Mouse (Mus musculus) forelimb bud, embryonic 11.5 days (tissue): Measurements from ENCODE around the gene Pcgf3.
"Not testable (repeated sequence)": the region's sequence is repeated elsewhere in the genome, so short reads cannot be mapped to it uniquely, and the experiment has no call there.

Source experiments
- DNase-seq: peaks from one replicate; pipeline ENCODE4 v3.0.0-alpha.2; 2012; ENCODE audit warnings: low read depth, low spot score

Pcgf3 gene

DNA sequence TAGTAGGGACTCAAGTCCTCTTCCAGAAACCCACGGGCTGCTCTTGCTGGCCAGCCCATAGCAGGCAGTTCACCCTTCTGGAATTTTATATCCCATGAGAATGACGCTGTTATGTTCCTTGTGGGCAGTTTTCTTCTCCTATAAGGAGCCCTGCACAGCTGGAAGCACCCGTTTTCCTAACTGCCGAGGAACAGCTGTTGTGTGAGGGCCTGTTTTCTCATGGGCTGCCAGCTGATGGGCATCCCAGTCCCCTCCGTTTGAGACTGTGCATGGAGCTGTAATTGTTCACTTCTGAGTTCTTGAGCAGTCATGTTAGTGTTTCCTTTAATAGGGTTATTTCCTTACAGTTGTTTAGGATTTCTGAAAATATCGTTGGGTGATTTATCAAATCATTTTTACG, 8.6 kb downstream of the Pcgf3 start:
- no peak for DNase-seq

DNA sequence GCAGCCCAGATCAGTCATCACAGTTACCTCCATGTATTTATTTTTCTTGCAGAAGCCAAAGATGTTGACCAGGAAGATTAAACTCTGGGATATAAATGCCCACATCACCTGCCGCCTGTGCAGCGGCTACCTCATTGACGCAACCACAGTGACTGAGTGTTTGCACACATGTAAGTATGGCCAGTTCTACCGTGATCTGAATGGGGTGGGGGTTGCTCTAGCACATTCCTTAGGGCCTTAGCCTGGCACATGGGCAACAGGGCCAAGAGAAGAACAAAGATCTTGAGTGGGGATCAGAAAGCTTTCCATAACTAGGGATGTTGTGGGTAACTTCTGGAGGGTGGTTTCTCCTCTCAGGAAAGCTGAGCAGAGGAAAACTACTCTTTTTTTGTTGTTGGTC, 12.7 kb downstream of the Pcgf3 start:
- DNase-seq: no peak

DNA sequence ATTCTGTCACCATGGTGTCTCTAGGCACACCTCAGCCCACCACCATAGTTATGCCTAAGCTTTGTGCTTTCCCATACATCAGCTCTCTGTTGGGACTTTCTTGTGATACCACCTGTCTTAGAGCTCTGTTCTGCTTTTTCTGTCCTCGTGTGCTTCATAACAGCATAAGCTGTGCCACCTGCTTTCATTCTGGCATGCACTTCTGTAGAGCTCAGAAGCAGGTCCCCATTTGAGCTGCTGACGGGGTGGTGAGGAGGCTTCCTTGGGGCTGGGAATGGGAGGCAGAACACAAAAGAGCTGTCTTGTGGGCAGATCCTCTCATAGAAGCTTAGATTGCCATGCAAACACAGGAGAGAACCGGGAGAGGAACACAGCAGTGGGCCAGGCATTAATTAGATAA, 14.9 kb downstream of the Pcgf3 start:
- DNase-seq: no peak

DNA sequence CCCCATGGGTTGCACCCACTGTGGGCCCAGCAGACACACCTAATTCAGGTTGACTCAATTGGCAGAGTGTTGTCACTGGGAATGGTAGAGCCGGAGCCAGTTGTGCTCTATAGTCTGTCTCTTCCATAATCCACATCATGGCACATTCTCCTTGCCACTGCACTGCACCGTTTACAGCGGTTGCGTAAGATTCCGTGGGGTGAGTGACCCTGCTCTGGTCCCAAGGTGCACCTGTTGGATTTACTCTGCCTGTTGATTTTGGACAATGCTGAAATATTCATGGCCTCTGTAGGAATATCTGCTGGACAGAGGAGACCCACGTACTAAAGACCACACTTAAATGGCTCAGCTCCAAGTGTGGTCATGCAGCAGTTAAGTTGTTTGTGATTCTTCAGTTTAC, 22.0 kb downstream of the Pcgf3 start:
- DNase-seq: no peak

DNA sequence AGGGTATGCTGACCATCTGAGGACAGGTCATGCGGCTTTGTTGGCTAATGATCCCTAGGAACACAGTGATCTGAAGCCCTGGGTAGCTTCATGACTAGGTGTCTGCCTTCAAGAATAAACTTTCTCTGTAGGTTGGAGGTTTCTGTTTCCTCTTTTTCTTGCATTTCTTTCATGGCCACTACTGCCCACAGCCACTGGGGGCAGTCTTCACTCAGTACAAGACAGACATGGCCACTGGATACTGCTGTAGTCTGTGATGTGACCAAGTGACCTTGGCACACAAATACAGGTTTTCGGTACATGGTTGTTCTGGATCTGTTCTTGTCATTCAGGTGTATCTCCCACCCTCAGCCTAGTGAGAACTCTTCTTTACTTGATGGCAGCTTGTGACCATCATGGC, 24.2 kb downstream of the Pcgf3 start:
- peak; percentile 11 for DNase-seq

DNA sequence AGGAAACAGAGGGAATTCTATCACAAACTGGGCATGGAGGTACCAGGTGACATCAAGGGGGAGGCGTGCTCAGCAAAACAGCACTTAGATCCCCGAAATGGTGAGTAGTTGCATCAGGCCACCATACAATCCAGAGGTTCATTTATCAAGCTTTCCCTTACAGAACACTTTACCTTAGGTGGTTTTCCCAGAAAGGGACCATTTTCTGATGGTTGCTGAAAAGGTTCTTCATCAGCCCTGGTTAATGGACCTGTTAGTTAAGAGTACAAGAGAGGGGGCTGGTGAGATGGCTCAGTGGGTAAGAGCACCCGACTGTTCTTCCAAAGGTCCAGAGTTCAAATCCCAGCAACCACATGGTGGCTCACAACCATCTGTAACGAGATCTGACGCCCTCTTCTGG, 25.1 kb downstream of the Pcgf3 start:
- DNase-seq: not testable (repeated sequence)

DNA sequence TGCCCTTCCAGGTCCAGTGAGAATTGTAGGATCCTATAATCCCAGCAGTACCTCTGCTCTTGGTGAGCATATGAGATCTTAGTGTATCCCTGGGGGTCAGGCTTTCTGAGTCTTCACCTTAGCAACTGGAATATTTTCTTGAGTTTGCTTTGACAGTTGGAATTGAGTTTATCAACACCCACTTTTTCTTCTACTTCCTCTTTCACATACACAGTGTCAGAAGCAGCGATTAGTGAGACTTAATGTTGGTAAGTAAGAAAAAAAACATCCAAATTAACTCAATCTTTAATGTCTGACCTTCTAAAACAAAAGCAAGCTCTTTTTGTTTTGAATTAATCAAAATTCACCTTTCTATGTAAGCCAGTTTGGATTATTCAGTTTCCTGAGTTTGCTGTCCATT, 40.5 kb downstream of the Pcgf3 start:
- DNase-seq: no peak

DNA sequence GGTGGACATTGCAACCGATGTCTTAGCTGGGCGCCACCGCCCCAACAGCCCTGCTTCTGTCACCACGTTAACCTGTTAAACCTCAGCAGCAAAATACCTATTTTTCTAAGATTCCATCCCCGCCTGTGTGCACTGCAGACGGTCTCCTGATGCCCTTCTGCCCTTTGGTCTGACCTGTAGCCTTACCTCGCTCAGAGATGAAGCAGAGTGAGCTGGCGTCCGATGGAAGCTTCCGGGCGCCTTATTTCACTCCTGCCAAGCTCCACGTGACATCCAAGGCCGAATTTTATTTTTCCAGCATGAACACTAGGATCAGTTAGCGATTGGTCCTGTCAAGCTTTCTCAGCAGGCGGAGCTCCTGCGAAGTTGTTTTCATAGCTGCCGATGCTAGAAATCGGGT, 41.3 kb downstream of the Pcgf3 start:
- DNase-seq: no peak

DNA sequence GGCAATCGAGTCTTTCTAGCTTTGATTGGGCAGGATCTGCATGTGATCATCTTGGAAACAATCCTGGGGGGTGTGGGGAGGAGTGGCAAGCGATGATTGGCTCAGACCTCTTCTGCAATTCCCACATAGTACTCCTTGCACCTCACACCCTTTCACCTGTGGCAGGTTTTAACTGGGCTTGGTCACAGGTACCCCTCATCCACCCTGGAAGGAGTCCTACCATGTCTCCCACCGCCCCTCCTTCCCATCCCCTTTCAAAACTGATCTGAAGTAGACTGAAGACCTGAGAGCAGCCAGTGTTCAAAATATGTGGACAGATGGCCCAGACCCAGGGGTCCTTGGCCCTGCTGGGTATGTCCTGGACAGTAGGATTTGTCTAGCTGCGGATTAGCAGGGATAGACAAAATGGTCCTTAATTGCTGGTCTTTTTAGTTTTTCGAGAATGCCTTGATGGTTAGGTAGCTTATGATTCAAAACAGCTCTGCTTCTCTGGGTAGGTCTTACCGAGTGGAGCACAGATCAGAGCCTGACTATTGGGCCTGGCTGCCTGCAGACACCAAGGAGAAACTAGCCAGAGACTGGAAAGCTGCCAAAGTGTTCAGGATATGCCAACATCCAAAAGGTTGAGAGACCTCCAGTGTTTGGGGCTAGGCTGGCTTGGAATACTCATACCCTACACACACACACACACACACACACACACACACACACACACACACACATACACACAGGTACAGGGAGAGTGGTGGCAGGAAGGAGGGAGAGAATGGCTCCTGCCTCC, 54.7 kb downstream of the Pcgf3 start:
- no peak for DNase-seq

DNA sequence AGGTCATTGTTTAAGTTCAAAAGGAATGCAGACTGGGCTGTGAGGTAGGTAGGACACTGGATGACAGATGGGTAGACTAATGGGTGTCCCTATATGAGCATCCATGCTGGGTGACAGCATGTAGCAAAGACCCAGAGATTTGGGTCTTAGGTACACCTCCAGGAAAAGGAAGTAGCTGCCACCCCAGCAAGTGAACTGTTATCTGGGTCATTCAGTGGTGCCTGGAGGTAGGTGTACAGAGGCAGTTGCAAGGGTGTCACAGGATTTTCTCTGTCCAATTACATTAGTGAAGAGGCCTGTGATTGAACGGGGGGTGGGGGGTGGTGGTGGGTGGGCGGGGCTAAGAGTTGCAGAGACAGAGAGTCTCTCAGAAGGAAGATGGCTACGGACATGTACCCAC, 55.6 kb downstream of the Pcgf3 start:
- DNase-seq: no peak

DNA sequence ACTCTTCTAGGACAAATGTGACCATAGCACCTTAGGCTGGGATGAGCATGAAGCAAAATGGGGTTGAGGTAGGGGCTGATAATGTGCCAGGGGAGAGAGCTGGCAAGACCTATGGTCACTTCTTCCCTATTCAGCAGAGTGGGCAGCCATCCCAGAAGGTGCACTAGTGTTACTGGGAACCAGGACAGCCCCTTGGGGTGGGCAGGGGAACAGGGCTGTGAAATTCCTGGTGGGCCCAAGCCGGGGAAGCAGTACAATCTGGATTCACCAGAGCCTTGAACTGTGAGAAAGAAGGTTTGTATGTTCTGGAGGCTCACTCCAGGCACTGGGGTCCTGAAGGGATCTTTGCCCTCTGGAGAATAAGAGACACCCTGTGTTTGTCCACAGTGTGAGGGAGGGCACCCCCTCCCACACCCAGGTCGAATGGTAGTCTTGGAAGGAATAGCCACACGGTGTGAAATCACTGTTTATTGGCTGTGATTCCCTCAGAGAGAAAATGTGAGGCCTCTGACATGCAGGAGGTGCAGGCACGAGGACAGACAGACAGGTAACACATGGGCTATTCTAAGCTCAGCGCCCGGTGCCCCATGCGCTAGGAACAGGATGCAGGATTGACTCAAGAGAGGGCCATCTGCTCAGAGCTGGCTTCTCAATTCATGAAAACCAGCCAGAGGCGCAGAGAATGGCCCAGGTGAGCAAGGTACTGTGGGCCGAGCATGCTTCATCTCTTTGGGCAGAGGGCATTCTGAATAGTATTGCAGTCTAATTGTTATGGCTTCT, 57.3 kb downstream of the Pcgf3 start:
- no peak for DNase-seq

DNA sequence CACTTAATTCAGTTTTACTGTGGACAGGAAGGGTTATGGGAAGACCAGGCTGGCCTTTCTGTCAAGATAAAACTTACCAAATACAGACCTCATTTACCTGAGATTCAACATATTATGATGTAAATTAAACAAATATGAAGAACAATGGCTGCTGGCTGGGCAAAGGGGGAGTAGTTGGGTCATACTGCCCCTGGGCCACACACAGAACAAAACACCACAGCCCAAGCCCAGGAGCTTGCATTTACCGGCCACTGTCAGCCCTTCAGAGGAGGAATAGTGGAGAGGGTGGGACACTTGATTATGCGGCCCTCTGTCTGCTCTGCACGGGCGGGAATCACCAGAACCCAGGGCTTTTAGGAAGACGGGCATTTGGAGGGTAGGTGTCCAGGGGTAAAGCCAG, 57.9 kb downstream of the Pcgf3 start:
- no peak for DNase-seq

DNA sequence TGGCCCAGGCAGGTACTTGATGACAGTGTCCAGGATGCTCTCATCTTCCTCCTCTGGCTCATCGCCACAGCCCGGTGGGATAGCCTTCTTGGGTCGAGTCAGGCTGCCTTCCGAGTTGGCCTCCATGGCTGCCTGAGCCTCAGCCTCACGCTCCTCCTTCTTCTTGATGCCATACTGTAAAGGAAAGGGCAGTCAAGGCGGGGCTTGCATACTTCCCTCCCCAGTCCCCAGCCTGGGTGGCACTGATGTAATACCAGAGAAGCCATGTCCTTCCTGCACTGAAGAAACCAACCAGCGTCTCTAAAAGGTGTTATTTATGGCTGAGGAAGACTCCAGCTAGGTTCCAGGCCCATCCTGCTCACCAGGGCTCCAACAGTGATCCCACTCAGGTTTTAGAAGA, 59.1 kb downstream of the Pcgf3 start:
- no peak for DNase-seq

DNA sequence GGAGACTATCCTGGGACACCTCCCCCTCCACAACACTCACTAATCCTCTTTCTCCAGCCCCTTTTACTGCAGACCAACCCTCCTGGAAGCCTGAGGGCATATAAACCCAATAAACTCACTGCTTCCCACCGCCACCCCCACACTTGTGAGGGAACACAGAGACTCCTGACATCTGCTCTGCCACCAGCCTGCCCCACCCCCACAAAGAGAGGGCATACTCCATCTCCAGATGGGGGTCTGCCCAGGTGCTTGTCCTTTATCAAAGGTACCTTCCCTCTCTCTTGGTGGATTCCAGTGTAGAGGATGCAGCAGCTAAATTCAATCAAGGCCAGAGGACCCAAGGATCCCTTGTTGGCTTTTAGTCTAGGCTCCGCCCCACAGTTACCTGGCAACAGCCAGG, 60.0 kb downstream of the Pcgf3 start:
- DNase-seq: peak; percentile 48

DNA sequence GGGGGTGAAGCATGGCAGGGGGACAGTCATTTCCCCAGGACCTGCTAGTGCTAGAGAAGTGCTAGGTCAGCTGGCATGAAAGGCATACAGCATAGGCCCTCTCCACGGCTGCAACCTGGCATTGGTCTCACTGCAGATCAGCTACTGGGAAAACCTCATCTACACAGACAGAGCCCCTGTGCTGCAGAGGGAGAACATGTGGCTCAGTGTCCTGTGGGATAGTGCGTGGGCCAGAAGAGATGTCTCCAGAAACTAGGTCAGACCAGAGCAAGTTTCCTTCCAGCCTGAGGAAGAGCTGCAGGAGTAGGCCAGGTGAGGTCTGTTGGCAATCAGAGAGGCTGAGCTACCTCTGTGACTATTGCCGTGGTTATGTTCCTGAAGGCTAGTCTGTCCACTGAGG, 60.9 kb downstream of the Pcgf3 start:
- DNase-seq: no peak

DNA sequence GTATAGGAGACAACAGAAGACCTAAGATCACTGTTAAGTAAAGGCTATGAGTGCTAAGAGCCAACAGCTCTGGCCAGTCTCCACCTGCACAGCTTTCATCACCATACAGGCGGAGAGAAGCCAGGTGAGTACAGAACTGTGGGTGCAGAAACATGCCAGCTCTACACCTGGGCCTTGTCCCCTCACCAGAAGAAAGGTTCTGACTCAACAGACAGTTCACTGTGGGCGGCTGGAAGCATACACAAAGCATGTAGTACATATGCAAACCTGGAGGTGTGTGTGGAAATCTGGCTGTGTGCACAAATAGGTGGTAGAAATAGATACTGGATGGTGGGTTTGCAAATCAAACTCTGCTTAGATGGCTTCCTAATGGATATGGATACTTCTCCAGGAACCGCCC, 61.6 kb downstream of the Pcgf3 start:
- no peak for DNase-seq

DNA sequence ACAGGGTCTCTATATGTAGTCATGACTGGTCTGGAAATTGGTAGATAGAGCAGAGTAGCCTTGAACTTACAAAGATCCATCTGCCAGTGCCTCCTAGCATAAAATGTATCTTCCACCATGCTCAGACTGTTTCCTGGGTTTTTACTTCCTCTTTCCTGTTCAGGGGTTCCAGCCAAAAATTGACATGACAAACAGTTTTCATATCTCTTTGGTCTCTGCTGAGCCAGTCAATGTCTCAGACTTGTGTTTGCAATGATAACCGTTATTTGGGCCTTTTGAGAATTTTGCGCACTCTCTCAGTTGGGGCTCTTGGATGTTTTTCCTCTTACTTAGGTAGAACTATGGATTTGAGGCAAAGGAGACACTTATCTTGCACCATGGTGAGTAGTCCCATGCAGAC, 73.2 kb downstream of the Pcgf3 start:
- no peak for DNase-seq

DNA sequence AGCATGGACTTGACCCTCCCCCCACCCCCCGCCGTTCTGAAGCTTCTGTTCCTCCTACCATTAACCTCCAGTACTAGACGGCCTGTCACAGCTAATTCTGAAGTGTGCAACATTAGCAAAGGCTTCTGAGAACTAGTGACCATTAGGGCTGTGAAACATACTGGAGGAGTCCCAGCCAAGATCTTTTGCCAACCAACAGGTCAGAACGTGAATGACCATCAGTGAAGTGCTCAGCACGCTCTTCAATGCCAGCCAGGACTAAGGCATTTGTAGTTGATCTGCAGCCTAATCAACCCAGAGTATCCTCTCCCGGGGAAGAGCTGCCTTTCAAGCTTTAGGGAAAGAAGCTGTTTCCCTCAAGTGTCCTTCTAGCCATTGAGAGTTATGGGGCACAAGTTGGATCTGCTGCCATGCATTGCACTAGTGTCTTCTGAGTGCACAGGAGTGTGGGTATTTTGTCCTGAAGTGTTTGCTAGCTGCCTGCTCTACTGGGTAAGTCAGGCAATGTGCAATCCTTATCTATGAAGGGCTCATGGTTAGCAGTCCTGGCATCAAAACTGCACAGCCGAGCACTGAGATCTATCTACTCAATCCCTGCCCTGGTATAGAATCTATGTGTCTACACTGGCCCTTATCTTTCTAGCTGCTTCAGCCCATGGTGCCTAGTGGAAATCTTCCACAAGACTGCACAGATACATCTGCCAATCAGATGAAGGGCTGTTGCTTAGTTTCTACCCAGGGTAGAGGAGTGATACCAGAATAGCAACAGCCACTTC, 82.7 kb downstream of the Pcgf3 start:
- DNase-seq: no peak

DNA sequence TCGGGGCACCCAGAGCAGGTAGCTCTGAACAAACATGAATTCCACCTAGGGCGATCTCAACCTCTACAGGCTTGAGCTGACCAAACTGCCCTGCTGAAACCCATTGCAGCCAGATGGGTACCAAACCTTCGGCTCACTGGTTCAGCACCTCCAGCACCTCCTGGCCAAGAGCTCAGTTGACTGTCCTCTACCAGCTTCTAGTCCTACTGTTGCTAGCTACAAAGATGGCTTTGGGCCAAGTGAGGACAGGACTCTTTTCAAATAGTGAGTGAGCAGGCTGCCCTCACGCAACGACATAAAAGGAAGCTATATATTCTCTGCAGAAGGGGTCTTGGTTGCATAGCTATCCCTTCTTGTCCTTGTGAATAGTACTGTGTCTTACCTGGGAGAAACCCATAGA, 86.6 kb downstream of the Pcgf3 start:
- DNase-seq: no peak

DNA sequence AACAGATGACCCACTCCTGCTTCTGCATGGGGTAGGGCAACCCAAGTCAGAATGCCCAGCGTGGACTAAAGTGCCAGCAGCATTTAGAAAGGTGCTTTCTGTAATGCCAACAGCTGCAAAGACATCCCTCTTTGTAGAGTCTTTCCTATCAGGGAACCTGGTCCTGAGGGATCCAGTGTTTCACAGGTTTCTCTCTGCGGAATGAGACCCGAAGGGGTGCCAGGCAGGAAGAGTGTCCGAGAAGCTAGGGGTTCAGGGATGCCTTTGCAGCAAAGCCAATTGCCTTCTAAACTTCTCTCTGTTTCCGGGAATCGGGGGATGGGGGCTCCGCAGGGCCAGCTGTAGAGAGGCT, 88.1 kb downstream of the Pcgf3 start:
- DNase-seq: no peak

DNA sequence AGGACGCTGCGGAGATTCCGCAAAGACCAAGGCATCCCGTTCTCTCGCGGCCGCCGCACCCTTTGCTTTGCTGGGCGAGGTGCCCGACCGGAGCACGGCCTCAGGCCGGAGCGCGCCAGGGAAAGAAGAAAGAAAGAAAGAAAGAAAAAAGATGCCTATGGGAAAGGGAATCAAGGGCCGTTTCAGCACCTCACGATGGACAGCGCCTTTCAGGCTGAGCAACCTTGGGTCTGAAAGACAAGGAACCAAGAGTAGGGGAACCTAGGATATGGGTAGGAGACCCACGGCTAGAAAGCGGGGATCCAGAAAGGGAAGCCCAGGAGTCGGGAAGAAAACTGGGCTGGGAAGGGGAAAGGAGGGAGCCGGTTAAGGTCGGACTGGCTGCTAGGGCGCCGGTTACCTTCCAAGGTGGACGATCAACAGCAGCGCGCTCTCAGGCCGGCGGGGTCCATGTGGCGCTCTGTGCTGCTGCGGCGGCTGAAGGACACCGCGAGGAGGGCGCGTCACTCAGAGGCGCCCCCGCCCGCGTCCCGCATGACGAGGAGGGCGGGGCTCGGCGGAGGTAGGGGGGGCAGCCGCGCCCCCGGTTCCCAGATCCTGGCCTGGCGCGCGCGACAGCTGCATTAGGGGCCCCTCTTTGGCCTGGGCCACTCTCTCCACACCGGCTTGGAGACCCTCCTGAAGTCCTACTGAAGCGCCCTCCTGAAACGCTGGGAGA, 88.6 kb downstream of the Pcgf3 start, which contains the start of gene Cplx1:
Gene Cplx1, minus strand, starts transcription at position 536 of the 718 bp plus-strand sequence.
- peak; percentile 85 for DNase-seq

DNA sequence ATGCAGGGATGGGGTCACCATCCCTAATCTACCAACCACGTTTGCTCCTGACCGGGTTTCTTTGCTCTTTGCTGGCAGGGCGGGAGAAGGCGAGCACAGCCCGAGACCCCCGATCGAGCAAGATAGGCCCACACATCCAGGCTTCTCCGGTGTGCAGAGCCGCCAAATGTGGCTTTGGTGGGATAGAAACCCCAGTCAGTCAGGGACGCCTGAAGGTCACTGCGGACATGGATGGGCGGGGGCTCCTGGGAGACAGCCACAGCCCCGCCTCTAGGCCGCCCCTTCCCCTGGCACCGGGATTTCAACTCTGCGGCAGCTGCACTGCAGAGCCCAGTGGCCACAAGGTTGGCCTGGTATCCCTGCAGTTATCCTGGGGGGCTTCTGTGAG, 89.2 kb downstream of the Pcgf3 start:
- no peak for DNase-seq
